Mouse (Mus musculus) c-Kit-positive CD71-positive TER-119-positive erythroid progenitor cells, embryonic 14.5 days (primary cell): ENCODE measurements around the gene Gemin8.

Source experiments
- DNase-seq: peaks from one replicate; pipeline ENCODE4 v3.0.0-alpha.2; 2013; ENCODE audit warnings: low spot score

Gene Gemin8

GRCm38 (mm10) chrX:166169892-166170799, at the start of gene Gemin8:
Gene Gemin8, plus strand, starts transcription at chrX:166170454.
- DNase-seq = peak; percentile 91

DNA sequence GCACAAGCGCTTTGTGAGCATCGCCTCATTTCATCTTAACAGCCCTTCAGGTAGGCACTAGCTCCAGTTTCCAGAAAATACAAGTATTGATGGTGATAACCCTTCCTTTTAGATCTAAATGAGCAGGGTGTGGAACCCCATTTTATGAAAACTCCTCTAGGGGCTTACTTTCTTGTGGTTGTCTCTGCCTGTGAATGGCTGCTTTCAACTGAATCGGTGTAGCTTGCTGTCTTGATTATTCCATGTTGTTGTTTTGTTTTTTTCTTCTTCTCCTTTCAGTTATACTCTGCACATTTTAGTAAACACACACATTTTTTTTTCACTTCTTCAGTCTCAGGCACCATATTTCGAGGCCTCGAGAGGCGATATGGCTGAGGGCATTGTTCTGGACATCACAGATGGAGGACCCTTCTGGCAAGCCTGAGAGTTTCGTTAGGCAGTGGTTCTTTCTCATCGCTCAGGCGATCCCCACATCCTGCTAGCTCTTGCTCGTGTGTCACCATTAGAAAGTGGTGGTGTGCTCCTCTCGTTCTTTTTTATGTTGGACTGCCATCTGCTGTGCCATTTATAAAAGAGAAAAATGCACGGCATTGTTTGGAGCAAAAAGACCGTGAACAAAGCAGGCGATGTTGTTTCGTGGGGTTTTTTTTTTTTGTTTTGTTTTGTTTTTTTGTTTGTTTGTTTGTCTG, 23.0 kb upstream of the Gemin8 start:
- no peak for DNase-seq

- no peak for DNase-seq
Observed at GRCm38 (mm10) chrX:166162773-166163172, 7.5 kb upstream of the Gemin8 start.

DNA sequence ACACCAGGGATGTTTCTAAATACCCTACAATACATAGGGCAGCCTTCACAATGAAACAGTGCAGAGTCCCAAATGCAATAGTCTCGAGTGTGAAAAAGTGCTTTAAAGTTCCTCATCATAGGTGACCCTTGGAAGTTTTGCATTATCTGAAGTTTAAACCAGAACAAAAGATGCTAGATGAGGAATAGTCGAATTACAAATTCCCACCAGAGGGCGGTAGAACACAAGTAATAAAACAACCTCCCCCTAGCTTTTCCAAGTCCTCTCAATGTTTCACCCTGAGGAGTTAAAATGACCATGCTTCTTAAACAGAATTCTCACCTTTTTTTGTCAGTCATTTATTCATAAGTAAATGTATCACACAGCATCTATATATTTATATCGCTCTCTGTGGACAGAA, 2.9 kb upstream of the Gemin8 start:
- DNase-seq = peak; percentile 64

DNA sequence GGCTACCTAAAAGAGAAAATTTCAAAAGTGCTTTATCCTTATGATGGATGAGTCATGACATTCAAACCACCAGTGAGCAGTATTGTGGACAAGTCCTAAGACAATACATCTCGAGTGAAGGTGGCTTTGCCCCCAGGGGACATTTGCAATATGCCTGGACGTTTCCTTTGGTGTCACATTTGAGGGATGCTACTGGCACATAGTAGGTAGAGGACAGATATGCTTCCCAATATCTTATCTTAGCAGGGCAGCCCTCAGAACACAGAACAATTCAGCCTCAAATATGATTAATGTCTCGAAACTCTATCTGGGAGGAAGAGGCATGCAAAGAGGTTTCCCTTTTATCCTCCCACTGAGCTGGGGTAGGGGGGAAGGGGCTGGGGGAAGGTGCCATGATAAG, 2.3 kb upstream of the Gemin8 start:
- no peak for DNase-seq

- DNase-seq = no peak
Observed at GRCm38 (mm10) chrX:166170800-166171738, 815 bp downstream of the Gemin8 start.

- DNase-seq = no peak
Observed at GRCm38 (mm10) chrX:166172041-166172440, 1.8 kb downstream of the Gemin8 start.

DNA sequence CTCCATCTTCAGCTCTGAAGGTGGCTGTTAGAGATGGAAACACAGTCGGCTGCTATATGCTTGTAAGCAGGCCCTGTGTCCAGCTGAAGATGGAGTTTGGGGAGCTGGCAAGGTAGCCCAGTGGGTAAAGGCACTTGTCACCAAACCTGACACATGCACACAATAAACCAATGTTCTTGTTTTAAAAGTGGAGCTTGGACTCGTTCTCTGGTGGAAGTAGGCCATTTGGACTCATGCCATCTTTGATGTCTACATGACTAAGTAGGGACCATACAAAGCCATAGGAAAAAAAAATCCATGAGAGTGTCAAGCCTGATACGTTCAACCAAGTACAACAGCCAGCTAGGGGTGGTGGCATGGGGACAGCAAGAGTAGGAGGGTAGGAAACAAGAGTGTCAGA, 2.4 kb downstream of the Gemin8 start:
- DNase-seq = no peak

GRCm38 (mm10) chrX:166173796-166174195, 3.5 kb downstream of the Gemin8 start:
- no peak for DNase-seq

DNA sequence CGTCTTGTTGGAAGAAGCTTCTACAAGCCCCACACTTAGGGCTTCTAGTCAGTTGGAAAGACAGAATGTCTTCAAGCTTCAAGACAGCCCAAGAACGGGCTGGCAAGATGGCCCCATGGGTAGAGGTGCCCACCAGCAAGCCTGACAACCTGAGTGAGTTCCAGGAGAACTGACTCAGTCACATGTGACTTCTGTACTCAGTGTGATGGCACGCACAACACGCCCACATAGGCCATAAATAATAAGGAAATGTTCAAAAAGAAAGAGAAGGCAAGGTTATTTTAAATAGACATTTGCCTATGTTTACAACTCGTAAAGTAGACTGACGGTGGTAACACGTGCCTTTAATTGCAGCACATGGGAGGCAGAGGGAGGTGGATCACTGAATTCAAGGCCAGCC, 7.7 kb downstream of the Gemin8 start:
- DNase-seq = no peak

- no peak for DNase-seq
Observed at GRCm38 (mm10) chrX:166183094-166183493, 12.8 kb downstream of the Gemin8 start.

GRCm38 (mm10) chrX:166185327-166185913, 15.2 kb downstream of the Gemin8 start:
- no peak for DNase-seq

- no peak for DNase-seq
Observed at GRCm38 (mm10) chrX:166187803-166188202, 17.5 kb downstream of the Gemin8 start.

DNA sequence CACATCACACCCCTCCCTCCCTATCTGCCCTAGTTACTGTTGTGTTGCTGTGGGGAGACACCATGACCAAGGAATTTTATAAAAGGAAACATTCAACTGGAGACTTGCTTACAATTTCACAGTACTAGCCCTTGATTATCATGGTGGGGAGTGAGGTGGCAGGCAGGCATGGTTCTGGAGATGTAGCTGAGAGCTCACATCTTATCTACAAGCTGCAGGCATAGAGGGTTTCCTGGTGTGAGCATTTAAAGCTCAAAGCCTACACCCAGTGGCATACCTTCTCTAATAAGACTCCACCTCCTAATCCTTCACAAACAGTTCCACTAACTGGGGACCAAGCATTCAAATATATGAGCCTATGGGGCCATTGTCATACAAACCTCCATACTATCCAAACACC, 26.1 kb downstream of the Gemin8 start:
- peak; percentile 6 for DNase-seq

- no peak for DNase-seq
Observed at GRCm38 (mm10) chrX:166198266-166198665, 28.0 kb downstream of the Gemin8 start.

GRCm38 (mm10) chrX:166199812-166200211, 29.6 kb downstream of the Gemin8 start:
- DNase-seq = no peak

DNA sequence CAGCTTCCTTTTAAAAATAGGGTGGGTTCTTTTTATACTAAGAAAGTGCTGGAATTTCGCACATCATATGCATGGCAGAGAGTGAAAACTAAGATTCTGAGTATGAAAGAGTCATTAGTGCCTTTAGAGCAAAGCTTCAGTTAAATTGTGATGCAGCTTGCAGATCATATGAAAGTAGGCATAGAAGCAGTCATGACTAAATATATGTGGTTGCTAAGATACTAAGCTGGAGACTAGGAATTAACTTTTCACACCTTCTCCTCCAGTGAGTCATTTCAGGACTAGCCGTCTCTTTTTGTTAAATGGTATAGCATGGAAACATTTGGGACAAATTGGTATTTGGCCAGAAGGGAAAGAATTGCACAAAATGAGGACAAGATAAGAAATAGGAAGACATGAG, 44.3 kb downstream of the Gemin8 start:
- DNase-seq = no peak

DNA sequence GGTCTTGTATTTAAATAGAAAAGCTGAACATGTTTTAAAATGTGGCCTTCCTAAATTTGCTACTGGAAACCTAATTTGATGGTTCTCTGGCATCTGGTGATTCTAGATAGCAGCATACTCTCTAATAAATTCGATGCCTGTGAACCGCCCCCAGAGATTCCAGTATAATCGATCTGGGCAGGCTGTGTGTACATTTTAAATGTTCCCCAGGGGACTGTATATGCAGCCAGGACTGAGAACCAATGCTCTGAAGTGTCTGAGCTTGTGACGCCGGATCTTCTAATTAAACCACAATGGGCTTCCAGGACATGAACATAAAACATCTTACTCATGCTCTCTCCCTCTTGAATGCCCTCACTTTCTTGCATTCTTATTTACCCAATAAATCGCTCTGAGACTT, 46.0 kb downstream of the Gemin8 start:
- DNase-seq = no peak

GRCm38 (mm10) chrX:166216720-166217119, 46.5 kb downstream of the Gemin8 start:
- DNase-seq = no peak

DNA sequence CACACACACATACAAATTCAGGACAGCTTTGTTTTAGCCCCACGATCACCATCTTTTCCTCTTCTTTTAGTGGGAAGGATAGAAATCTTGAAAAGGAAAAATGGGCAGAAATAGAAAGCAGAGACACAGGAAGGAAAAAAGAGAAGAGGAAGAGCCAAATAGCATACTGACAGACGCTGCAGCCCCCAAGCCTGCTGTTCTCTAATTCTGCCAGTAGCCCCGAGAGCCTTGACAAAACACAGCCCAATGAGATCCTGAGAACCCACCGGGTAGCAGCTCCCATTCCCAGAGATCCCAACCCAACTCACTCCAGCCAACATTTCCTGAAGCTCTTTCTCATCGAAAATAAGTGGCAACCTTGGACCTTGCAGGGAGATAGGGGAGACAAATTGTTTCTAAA, 49.1 kb downstream of the Gemin8 start:
- DNase-seq = no peak

DNA sequence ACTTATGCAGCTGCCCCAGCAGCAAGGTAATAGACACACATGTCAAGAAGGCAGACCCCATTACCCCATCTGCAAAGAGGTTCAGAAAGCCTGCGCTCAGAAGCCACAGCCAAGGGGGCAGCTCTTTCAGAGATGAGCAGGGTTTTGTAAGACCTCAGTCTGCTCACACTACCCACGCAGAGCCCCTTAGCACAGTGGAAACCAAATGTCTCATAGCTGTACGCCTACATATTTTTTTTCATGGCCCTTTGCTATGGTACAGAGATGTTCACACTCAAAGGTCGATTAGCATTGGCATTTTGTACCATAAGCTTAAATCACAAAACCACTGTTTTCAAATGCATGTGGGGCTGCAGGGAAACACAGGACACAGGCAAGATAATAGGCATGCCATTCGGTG, 56.6 kb downstream of the Gemin8 start:
- no peak for DNase-seq

DNA sequence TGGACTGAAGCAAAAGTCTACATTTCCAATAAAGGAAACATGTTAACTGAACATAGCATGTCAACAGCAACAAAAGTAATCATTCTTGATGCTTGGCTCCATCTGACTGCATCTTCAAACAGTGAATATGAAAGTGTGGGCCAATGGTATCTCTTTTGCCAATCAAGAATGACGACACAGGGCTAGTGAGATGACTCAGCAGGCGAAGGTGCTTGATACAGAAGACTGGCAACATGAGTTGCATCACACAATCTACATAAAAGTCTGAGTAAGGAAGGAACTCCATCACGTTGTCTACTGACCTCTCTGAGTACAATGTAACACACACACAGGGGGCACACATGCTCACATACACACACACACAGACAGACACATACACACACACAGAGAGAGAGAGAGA, 59.5 kb downstream of the Gemin8 start:
- no peak for DNase-seq
